Mouse (Mus musculus): ENCODE results near the gene Esam. TPM values are rescaled to one million over a fixed set of nuclear protein-coding genes. Genes with fewer than 3 reads are reported as not detected.
A peak's percentile ranks its signal among the peaks of the same experiment; 100 is the strongest.

Esam gene
- polyA plus RNA-seq (2016; fragmentation: Nextera tagmentation; extraction: Ambion mirVana), result 31.9 and 34.1 TPM in 2 replicates

GRCm38 (mm10) chr9:37527396-37528224 lies at the start of gene Esam:
TSS of gene Esam (plus strand) at chr9:37528078.
- no peaks in the 10 kb centered on the region for H3K9me3 ChIP-seq
- peak; percentile 50 for DNase-seq (ENCODE audit: low spot score)
- H3K4me1 ChIP-seq (replicated peaks), result peaks cover 35% of the 10 kb centered on the region
- H3K27me3 ChIP-seq (ENCODE audit: insufficient read depth, poor library complexity, severe bottlenecking), result peaks cover 73% of the 10 kb centered on the region
- 2% methylated on average over 41 of the region's 41 CpGs for WGBS
- H3K36me3 ChIP-seq, result peaks cover 40% of the 10 kb centered on the region
- 0 out of 2 replicates have a peak within 1 kb of the TSS, but pooled peaks have one; percentile 3 for H3K27ac ChIP-seq
- peak within 1 kb of the TSS; percentile 42 for H3K4me3 ChIP-seq

- Histone ChIP-seq H3K27ac (no peak overlapping the region), H3K36me3 (no peaks in the 10 kb centered on the region), H3K4me1 (replicated peaks) (peaks cover 16% of the 10 kb centered on the region), H3K27me3 (ENCODE audit: insufficient read depth, poor library complexity, severe bottlenecking) (no peaks in the 10 kb centered on the region), H3K9me3 (no peaks in the 10 kb centered on the region), H3K4me3 (no peak overlapping the region)
- WGBS, result 66% methylated on average over 5 of the region's 5 CpGs
- no peak for DNase-seq (ENCODE audit: low spot score)
These were observed 42.7 kb upstream of the Esam start for GRCm38 (mm10) chr9:37485146-37485545.

GRCm38 (mm10) chr9:37488041-37488440 lies 39.8 kb upstream of the Esam start:
- H3K27ac ChIP-seq, result peak overlapping the region; percentile 99
- DNase-seq (ENCODE audit: low spot score), result no peak
- 43% methylated on average over 4 of the region's 4 CpGs for WGBS

GRCm38 (mm10) chr9:37488611-37489396 lies 39.1 kb upstream of the Esam start, which contains the start of gene Msantd2:
TSS of gene Msantd2 (plus strand) at chr9:37489319.
- DNase-seq (ENCODE audit: low spot score), result peak; percentile 93
- Histone ChIP-seq H3K36me3 (peaks cover 21% of the 10 kb centered on the region), H3K27me3 (ENCODE audit: insufficient read depth, poor library complexity, severe bottlenecking) (no peaks in the 10 kb centered on the region), H3K4me3 (peak within 1 kb of the TSS; percentile 99), H3K4me1 (replicated peaks) (peaks cover 29% of the 10 kb centered on the region), H3K9me3 (0 out of 2 replicates have a peak, but pooled peaks cover 1% of the 10 kb centered on the region), H3K27ac (peak within 1 kb of the TSS; percentile 99)
- WGBS, result under 1% methylated on average over 44 of the region's 44 CpGs

More at GRCm38 (mm10) chr9:37488041-37488440, 39.8 kb upstream of the Esam start:
- Histone ChIP-seq H3K27me3 (ENCODE audit: insufficient read depth, poor library complexity, severe bottlenecking) (no peaks in the 10 kb centered on the region), H3K9me3 (no peaks in the 10 kb centered on the region), H3K4me1 (replicated peaks) (peaks cover 29% of the 10 kb centered on the region), H3K36me3 (peaks cover 13% of the 10 kb centered on the region), H3K4me3 (peak overlapping the region; percentile 99)

- Histone ChIP-seq H3K4me3 (peak overlapping the region; percentile 99), H3K9me3 (0 out of 2 replicates have a peak, but pooled peaks cover 3% of the 10 kb centered on the region), H3K4me1 (replicated peaks) (peaks cover 29% of the 10 kb centered on the region), H3K27me3 (ENCODE audit: insufficient read depth, poor library complexity, severe bottlenecking) (no peaks in the 10 kb centered on the region), H3K27ac (peak overlapping the region; percentile 99), H3K36me3 (peaks cover 28% of the 10 kb centered on the region)
- DNase-seq (ENCODE audit: low spot score), result peak; percentile 80
- under 1% methylated on average over 75 of the region's 75 CpGs for WGBS
These were observed 38.3 kb upstream of the Esam start for GRCm38 (mm10) chr9:37489446-37490120.

GRCm38 (mm10) chr9:37495761-37496160 lies 32.1 kb upstream of the Esam start:
- Histone ChIP-seq H3K9me3 (0 out of 2 replicates have a peak, but pooled peaks cover 3% of the 10 kb centered on the region), H3K27me3 (ENCODE audit: insufficient read depth, poor library complexity, severe bottlenecking) (no peaks in the 10 kb centered on the region), H3K4me3 (no peak overlapping the region), H3K27ac (no peak overlapping the region), H3K4me1 (replicated peaks) (peaks cover 6% of the 10 kb centered on the region), H3K36me3 (peaks cover 37% of the 10 kb centered on the region)
- no peak for DNase-seq (ENCODE audit: low spot score)
- WGBS, result 83% methylated on average over 3 of the region's 3 CpGs

GRCm38 (mm10) chr9:37496325-37496724 lies 31.6 kb upstream of the Esam start:
- Histone ChIP-seq H3K4me1 (replicated peaks) (peaks cover under 1% of the 10 kb centered on the region; the same call in 1 of the 2 replicates), H3K27ac (no peak overlapping the region), H3K36me3 (peaks cover 37% of the 10 kb centered on the region), H3K9me3 (0 out of 2 replicates have a peak, but pooled peaks cover 3% of the 10 kb centered on the region), H3K4me3 (no peak overlapping the region), H3K27me3 (ENCODE audit: insufficient read depth, poor library complexity, severe bottlenecking) (no peaks in the 10 kb centered on the region)
- DNase-seq (ENCODE audit: low spot score), result no peak

- H3K27me3 ChIP-seq (ENCODE audit: insufficient read depth, poor library complexity, severe bottlenecking), result no peaks in the 10 kb centered on the region
- H3K9me3 ChIP-seq, result 0 out of 2 replicates have a peak, but pooled peaks cover 3% of the 10 kb centered on the region
- WGBS, result 66% methylated on average over 3 of the region's 3 CpGs
- H3K4me3 ChIP-seq, result no peak overlapping the region
- no peak overlapping the region for H3K27ac ChIP-seq
- no peak for DNase-seq (ENCODE audit: low spot score)
- no peaks in the 10 kb centered on the region for H3K4me1 ChIP-seq (replicated peaks)
- peaks cover 18% of the 10 kb centered on the region for H3K36me3 ChIP-seq
These were observed 27.7 kb upstream of the Esam start for GRCm38 (mm10) chr9:37500201-37500600.

- Histone ChIP-seq H3K27ac (no peak overlapping the region), H3K9me3 (0 out of 2 replicates have a peak, but pooled peaks cover 3% of the 10 kb centered on the region), H3K36me3 (peaks cover 18% of the 10 kb centered on the region), H3K4me1 (replicated peaks) (no peaks in the 10 kb centered on the region), H3K4me3 (no peak overlapping the region), H3K27me3 (ENCODE audit: insufficient read depth, poor library complexity, severe bottlenecking) (no peaks in the 10 kb centered on the region)
- no peak for DNase-seq (ENCODE audit: low spot score)
- 98% methylated on average over 1 of the region's 1 CpGs for WGBS
These were observed 26.7 kb upstream of the Esam start for GRCm38 (mm10) chr9:37501170-37501569.

- Histone ChIP-seq H3K36me3 (peaks cover 18% of the 10 kb centered on the region), H3K4me1 (replicated peaks) (no peaks in the 10 kb centered on the region), H3K4me3 (no peak overlapping the region)
These were observed 23.5 kb upstream of the Esam start for GRCm38 (mm10) chr9:37504348-37504747.

GRCm38 (mm10) chr9:37506023-37506422 lies 21.9 kb upstream of the Esam start:
- Histone ChIP-seq H3K27me3 (ENCODE audit: insufficient read depth, poor library complexity, severe bottlenecking) (no peaks in the 10 kb centered on the region), H3K4me3 (no peak overlapping the region), H3K27ac (no peak overlapping the region), H3K4me1 (replicated peaks) (no peaks in the 10 kb centered on the region), H3K36me3 (peaks cover 9% of the 10 kb centered on the region), H3K9me3 (0 out of 2 replicates have a peak, but pooled peaks cover 3% of the 10 kb centered on the region)
- 98% methylated on average over 1 of the region's 1 CpGs for WGBS
- DNase-seq (ENCODE audit: low spot score), result no peak

More at GRCm38 (mm10) chr9:37504348-37504747, 23.5 kb upstream of the Esam start:
- H3K9me3 ChIP-seq, result 0 out of 2 replicates have a peak, but pooled peaks cover 3% of the 10 kb centered on the region
- no peak for DNase-seq (ENCODE audit: low spot score)
- H3K27ac ChIP-seq, result no peak overlapping the region
- no peaks in the 10 kb centered on the region for H3K27me3 ChIP-seq (ENCODE audit: insufficient read depth, poor library complexity, severe bottlenecking)

- no peak overlapping the region for H3K4me3 ChIP-seq
- no peaks in the 10 kb centered on the region for H3K27me3 ChIP-seq (ENCODE audit: insufficient read depth, poor library complexity, severe bottlenecking)
- H3K27ac ChIP-seq, result no peak overlapping the region
- H3K9me3 ChIP-seq, result no peaks in the 10 kb centered on the region
- no peaks in the 10 kb centered on the region for H3K4me1 ChIP-seq (replicated peaks)
- 92% methylated on average over 2 of the region's 2 CpGs for WGBS
- no peaks in the 10 kb centered on the region for H3K36me3 ChIP-seq
- no peak for DNase-seq (ENCODE audit: low spot score)
These were observed 15.8 kb upstream of the Esam start for GRCm38 (mm10) chr9:37512097-37512496.

Data from hindbrain, embryonic 10.5 days (tissue).